25 mouse cellular contexts compared by ENCODE assay signal in genomic region chr9:46920081-46920480, GRCm38 (mm10).
DNase-seq lines count a peak whose midpoint lies in the region; ATAC-seq and TF ChIP-seq lines count a peak whose summit lies in the region.
"Had no signal": no experiment of that assay in that cellular context is flagged by ENCODE, and none has a peak within 500 bp of the region (broad histone marks: within the 10 kb centered on the region; RNA-seq: fewer than 3 reads in every experiment).

No protein-coding gene starts in this region.

- H3K79me2 ChIP-seq in MEL (ENCODE audit: control insufficient read depth, insufficient read depth, low read length, poor library complexity), result no peaks in the 10 kb centered on the region

- TF ChIP-seq CTCF in hindbrain, postnatal 0 days (IDR thresholded peaks at IDR 0.05; ENCODE audit: low read depth), result peak; percentile 15; the same call in 1 of the 2 replicates
- TF ChIP-seq CTCF in MEL (IDR thresholded peaks at IDR 0.05 in 2 of 3, conservative IDR thresholded peaks at IDR 0.05 in 1 of 3; ENCODE audit: control insufficient read depth in 1 of 3, insufficient read depth in 1 of 3, low read depth in 2 of 3, low read length in 3 of 3, poor library complexity in 1 of 3, severe bottlenecking in 1 of 3), result peak in 1 of 3 experiments; percentile 5; a peak in 2 of 6 replicates

- H3K36me3 ChIP-seq in hindbrain, postnatal 0 days (ENCODE audit: insufficient read depth, low read length), result no peaks in the 10 kb centered on the region
- no peaks in the 10 kb centered on the region for H3K36me3 ChIP-seq in hindbrain, embryonic 16.5 days (ENCODE audit: control insufficient read depth, insufficient read depth, low read length)
- no peaks in the 10 kb centered on the region for H3K36me3 ChIP-seq in MEL (ENCODE audit: control insufficient read depth in 1 of 2, insufficient read depth in 2 of 2, low read length in 2 of 2)
- H3K36me3 ChIP-seq: embryonic facial prominence, embryonic 13.5 days; embryonic facial prominence, embryonic 15.5 days; forebrain, embryonic 10.5 days; forebrain, embryonic 12.5 days; G1E had no signal

- peak; percentile 11; the same call in 1 of the 2 replicates for TF ChIP-seq RAD21 in MEL (IDR thresholded peaks at IDR 0.05; ENCODE audit: low read depth, low read length)

- 96% methylated on average over 1 of the region's 1 CpGs for WGBS in hindbrain, postnatal 0 days
- 91% methylated on average over 1 of the region's 1 CpGs for whole genome bisulfite sequencing in hindbrain, embryonic 16.5 days

- no peak overlapping the region for H3K4me2 ChIP-seq in hindbrain, postnatal 0 days (ENCODE audit: low read depth, low read length)
- H3K4me2 ChIP-seq in hindbrain, embryonic 16.5 days (ENCODE audit: low read length), result no peak overlapping the region
- H3K4me2 ChIP-seq: embryonic facial prominence, embryonic 13.5 days; embryonic facial prominence, embryonic 15.5 days; forebrain, embryonic 12.5 days had no signal

- H3K27me3 ChIP-seq in hindbrain, postnatal 0 days (ENCODE audit: insufficient read depth, low read length), result no peaks in the 10 kb centered on the region
- no peaks in the 10 kb centered on the region for H3K27me3 ChIP-seq in hindbrain, embryonic 16.5 days (replicated peaks; ENCODE audit: control insufficient read depth, insufficient read depth, low read length)
- H3K27me3 ChIP-seq in MEL (ENCODE audit: control insufficient read depth in 1 of 2, insufficient read depth in 2 of 2, low read length in 2 of 2), result no peaks in the 10 kb centered on the region
- H3K27me3 ChIP-seq: CH12.LX; embryonic facial prominence, embryonic 13.5 days; embryonic facial prominence, embryonic 15.5 days; forebrain, embryonic 12.5 days had no signal

- H3K4me3 ChIP-seq in hindbrain, postnatal 0 days (ENCODE audit: low read length), result no peak overlapping the region
- H3K4me3 ChIP-seq in hindbrain, embryonic 16.5 days (ENCODE audit: low read length), result no peak overlapping the region
- no peak overlapping the region for H3K4me3 ChIP-seq in MEL (ENCODE audit: control insufficient read depth in 1 of 2, insufficient read depth in 1 of 2, low read depth in 2 of 2, low read length in 2 of 2)
- H3K4me3 ChIP-seq: embryonic facial prominence, embryonic 13.5 days; embryonic facial prominence, embryonic 15.5 days; erythroblast, embryonic 14.5 days; forebrain, embryonic 10.5 days; forebrain, embryonic 12.5 days had no signal

- no peak overlapping the region for H3K27ac ChIP-seq in hindbrain, postnatal 0 days
- H3K27ac ChIP-seq in hindbrain, embryonic 16.5 days (ENCODE audit: low read depth, low read length), result no peak overlapping the region
- no peak overlapping the region for H3K27ac ChIP-seq in MEL (ENCODE audit: control insufficient read depth, low read depth, low read length)
- H3K27ac ChIP-seq: embryonic facial prominence, embryonic 13.5 days; embryonic facial prominence, embryonic 15.5 days; forebrain, embryonic 10.5 days; forebrain, embryonic 12.5 days had no signal

- DNase-seq in hindbrain, postnatal 0 days (ENCODE audit: low spot score), result no peak
- DNase-seq in MEL (ENCODE audit: low read depth, low spot score) (peak; percentile 5), ZHBTc4 (ENCODE audit: low read depth, low spot score) (peak; percentile 35)
- no peak for DNase-seq in natural killer cell, adult 2 months (ENCODE audit: low spot score in 2 of 2)
- no peak for DNase-seq in embryo, embryonic 11 days
- DNase-seq: adrenal gland, adult 2 months; adrenal gland, postnatal 10 days; adrenal gland, postnatal 25 days; B cell, adult 2 months; cerebellum, adult 11 months; cerebellum, adult 18-20 months; cerebellum, adult 8-10 months; cerebellum, postnatal 10 days; cerebellum, postnatal 25 days had no signal

- ATAC-seq in hindbrain, postnatal 0 days, result no peak
- no peak for ATAC-seq in hindbrain, embryonic 16.5 days
- ATAC-seq: CD4-positive, CD25-positive, alpha-beta regulatory T cell, adult 4 months; forebrain, embryonic 14.5 days; forebrain, embryonic 16.5 days had no signal

- no peak for TF ChIP-seq POLR2A in MEL (IDR thresholded peaks at IDR 0.05; ENCODE audit: control insufficient read depth in 1 of 2, insufficient read depth in 1 of 2, low read depth in 1 of 2, low read length in 2 of 2, poor library complexity in 1 of 2)

- no peak for TF ChIP-seq EP300 in MEL (IDR thresholded peaks at IDR 0.05; ENCODE audit: low read depth in 1 of 2, low read length in 2 of 2)

- no peaks in the 10 kb centered on the region for H3K4me1 ChIP-seq in hindbrain, postnatal 0 days (ENCODE audit: insufficient read depth, low read length)
- H3K4me1 ChIP-seq in hindbrain, embryonic 16.5 days (ENCODE audit: control insufficient read depth, insufficient read depth, low read depth, low read length), result no peaks in the 10 kb centered on the region
- H3K4me1 ChIP-seq in MEL (ENCODE audit: control insufficient read depth in 1 of 2, insufficient read depth in 2 of 2, low read length in 2 of 2), result no peaks in the 10 kb centered on the region
- H3K4me1 ChIP-seq: embryonic facial prominence, embryonic 13.5 days; embryonic facial prominence, embryonic 15.5 days; forebrain, embryonic 10.5 days; forebrain, embryonic 12.5 days had no signal

- H3K9me3 ChIP-seq in hindbrain, postnatal 0 days (ENCODE audit: low read length), result no peaks in the 10 kb centered on the region
- no peaks in the 10 kb centered on the region; the same call in 1 of the 2 replicates for H3K9me3 ChIP-seq in hindbrain, embryonic 16.5 days (ENCODE audit: control insufficient read depth, low read length)
- H3K9me3 ChIP-seq in MEL (replicated peaks; ENCODE audit: insufficient read depth, low read length), result no peaks in the 10 kb centered on the region
- H3K9me3 ChIP-seq: embryonic facial prominence, embryonic 15.5 days had no signal

- H3K9ac ChIP-seq in hindbrain, postnatal 0 days (replicated peaks; ENCODE audit: low read length), result no peak overlapping the region
- no peak overlapping the region for H3K9ac ChIP-seq in hindbrain, embryonic 16.5 days (ENCODE audit: low read depth, low read length)
- H3K9ac ChIP-seq in MEL (ENCODE audit: control insufficient read depth, low read depth, low read length, poor library complexity, severe bottlenecking), result no peak overlapping the region
- H3K9ac ChIP-seq: embryonic facial prominence, embryonic 13.5 days; embryonic facial prominence, embryonic 15.5 days; forebrain, embryonic 12.5 days had no signal

TF ChIP-seq in MEL, 35 proteins besides CTCF, POLR2A, EP300 and RAD21:
- TF ChIP-seq ZC3H11A (IDR thresholded peaks at IDR 0.05; ENCODE audit: low read depth, low read length), result no peak
- TF ChIP-seq GATA1 (IDR thresholded peaks at IDR 0.05; ENCODE audit: low read depth, low read length), result no peak
- TF ChIP-seq RCOR1 (IDR thresholded peaks at IDR 0.05; ENCODE audit: low read depth, low read length), result no peak
- TF ChIP-seq ZKSCAN1 (IDR thresholded peaks at IDR 0.05; ENCODE audit: low read depth, low read length), result no peak
- no peak for TF ChIP-seq MAZ (IDR thresholded peaks at IDR 0.05; ENCODE audit: low read depth, low read length)
- TF ChIP-seq USF2 (IDR thresholded peaks at IDR 0.05; ENCODE audit: borderline replicate concordance in 1 of 2, insufficient read depth in 1 of 2, low read depth in 1 of 2, low read length in 2 of 2), result no peak
- no peak for TF ChIP-seq KAT2A (conservative IDR thresholded peaks at IDR 0.05; ENCODE audit: low read depth, low read length)
- no peak for TF ChIP-seq NRF1 (IDR thresholded peaks at IDR 0.05; ENCODE audit: insufficient read depth, low read depth, low read length, poor library complexity, severe bottlenecking)
- TF ChIP-seq CHD2 (IDR thresholded peaks at IDR 0.05; ENCODE audit: low read length), result no peak
- TF ChIP-seq TCF12 (IDR thresholded peaks at IDR 0.05; ENCODE audit: low read depth, low read length), result no peak
- TF ChIP-seq NELFE (IDR thresholded peaks at IDR 0.05; ENCODE audit: low read depth, low read length), result no peak
TF ChIP-seq in MEL: peak in this region for 0.

Comparison
In these comparisons a context has a peak if more than half of its experiments do, and no peak if none do; other contexts are left out.
1. DNase-seq: peak in MEL (single experiment) and ZHBTc4 (single experiment); none in hindbrain, postnatal 0 days (single experiment), natural killer cell, adult 2 months (0 of 2) and embryo, embryonic 11 days (single experiment).